Mouse (Mus musculus): ENCODE measurements at regions not wholly inside any gene's neighbourhood (a gene's known extent, or its start where the extent isn't known, plus 50 kb on each side); places are given as distances from the start of the nearest gene placed in this dataset.

DNA sequence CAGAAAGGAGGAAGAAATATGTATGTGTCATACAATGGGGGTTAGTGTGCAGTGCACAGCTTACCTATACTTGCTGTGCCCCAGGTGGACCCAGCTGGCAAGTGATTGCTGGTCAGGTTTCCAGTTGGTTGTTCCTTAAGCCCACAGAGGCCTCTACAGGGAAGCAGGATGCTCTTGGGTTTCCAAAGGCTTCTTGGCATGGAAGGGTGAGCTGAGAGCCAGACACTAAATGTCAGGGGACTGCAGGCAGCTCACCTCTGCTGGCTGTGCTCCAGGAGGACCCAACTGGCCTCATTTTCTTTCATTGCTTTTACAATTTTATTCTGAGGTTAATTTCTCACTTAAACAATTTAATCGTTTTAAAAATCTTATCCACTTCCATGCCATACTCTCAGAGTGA, 108.1 kb downstream of the Gm10184 start:
- no peaks in the 10 kb centered on the region for H3K36me3 ChIP-seq (ENCODE audit: control insufficient read depth, insufficient read depth, low read length, poor library complexity, severe bottlenecking)
- in situ Hi-C loops (cut with MboI; ENCODE audit: low sequenced_read_pairs in 2 of 2, unreplicated experiment in 2 of 2), result no loop called here
- H3K4me1 ChIP-seq (ENCODE audit: control insufficient read depth in 2 of 2, insufficient read depth in 2 of 2, low read length in 2 of 2, poor library complexity in 1 of 2), result no peaks in the 10 kb centered on the region
- no peak for DNase-seq (ENCODE audit: low read depth, low spot score)
- TF ChIP-seq ZC3H11A (IDR thresholded peaks at IDR 0.05; ENCODE audit: borderline replicate concordance, low read depth, low read length) (no peak), HCFC1 (IDR thresholded peaks at IDR 0.05; ENCODE audit: borderline replicate concordance, insufficient read depth, low read length) (no peak), CHD2 (IDR thresholded peaks at IDR 0.05; ENCODE audit: low read depth, low read length) (no peak), ZNF384 (IDR thresholded peaks at IDR 0.05; ENCODE audit: low read depth, low read length) (no peak), MAFK (IDR thresholded peaks at IDR 0.05; ENCODE audit: insufficient read depth, low read depth, low read length) (no peak)
- no peaks in the 10 kb centered on the region for H3K9me3 ChIP-seq (ENCODE audit: control insufficient read depth, insufficient read depth, low read depth, low read length)
- no peak overlapping the region for H3K27ac ChIP-seq (ENCODE audit: insufficient read depth, low read depth, low read length, poor library complexity, severe bottlenecking)
- H3K9ac ChIP-seq (ENCODE audit: insufficient read depth, low read depth, low read length, poor library complexity, severe bottlenecking), result no peak overlapping the region
- H3K4me3 ChIP-seq (ENCODE audit: insufficient read depth in 1 of 2, low read depth in 1 of 2, low read length in 2 of 2, poor library complexity in 1 of 2, severe bottlenecking in 1 of 2), result no peak overlapping the region

GRCm38 (mm10) chr17:89777570-89777969, 132.7 kb downstream of the Gm10184 start:
- DNase-seq (ENCODE audit: low read depth, low spot score), result no peak
- TF ChIP-seq MAFK (IDR thresholded peaks at IDR 0.05; ENCODE audit: insufficient read depth, low read depth, low read length) (no peak), ZNF384 (IDR thresholded peaks at IDR 0.05; ENCODE audit: low read depth, low read length) (no peak), CHD2 (IDR thresholded peaks at IDR 0.05; ENCODE audit: low read depth, low read length) (no peak), ZC3H11A (IDR thresholded peaks at IDR 0.05; ENCODE audit: borderline replicate concordance, low read depth, low read length) (no peak), HCFC1 (IDR thresholded peaks at IDR 0.05; ENCODE audit: borderline replicate concordance, insufficient read depth, low read length) (no peak)
- Histone ChIP-seq H3K27ac (ENCODE audit: insufficient read depth, low read depth, low read length, poor library complexity, severe bottlenecking) (no peak overlapping the region), H3K36me3 (ENCODE audit: control insufficient read depth, insufficient read depth, low read length, poor library complexity, severe bottlenecking) (no peaks in the 10 kb centered on the region), H3K9ac (ENCODE audit: insufficient read depth, low read depth, low read length, poor library complexity, severe bottlenecking) (no peak overlapping the region), H3K9me3 (ENCODE audit: control insufficient read depth, insufficient read depth, low read depth, low read length) (no peaks in the 10 kb centered on the region), H3K4me1 (ENCODE audit: control insufficient read depth in 2 of 2, insufficient read depth in 2 of 2, low read length in 2 of 2, poor library complexity in 1 of 2) (no peaks in the 10 kb centered on the region), H3K4me3 (ENCODE audit: insufficient read depth in 1 of 2, low read depth in 1 of 2, low read length in 2 of 2, poor library complexity in 1 of 2, severe bottlenecking in 1 of 2) (no peak overlapping the region)
- in situ Hi-C loops (cut with MboI; ENCODE audit: low sequenced_read_pairs in 2 of 2, unreplicated experiment in 2 of 2), result no loop called here

- TF ChIP-seq HCFC1 (IDR thresholded peaks at IDR 0.05; ENCODE audit: borderline replicate concordance, insufficient read depth, low read length), result no peak
- TF ChIP-seq MAFK (IDR thresholded peaks at IDR 0.05; ENCODE audit: insufficient read depth, low read depth, low read length), result no peak
- TF ChIP-seq ZC3H11A (IDR thresholded peaks at IDR 0.05; ENCODE audit: borderline replicate concordance, low read depth, low read length), result no peak
- TF ChIP-seq ZNF384 (IDR thresholded peaks at IDR 0.05; ENCODE audit: low read depth, low read length), result no peak
- TF ChIP-seq CHD2 (IDR thresholded peaks at IDR 0.05; ENCODE audit: low read depth, low read length), result no peak
- no peaks in the 10 kb centered on the region for H3K9me3 ChIP-seq (ENCODE audit: control insufficient read depth, insufficient read depth, low read depth, low read length)
- H3K9ac ChIP-seq (ENCODE audit: insufficient read depth, low read depth, low read length, poor library complexity, severe bottlenecking), result no peak overlapping the region
- H3K27ac ChIP-seq (ENCODE audit: insufficient read depth, low read depth, low read length, poor library complexity, severe bottlenecking), result no peak overlapping the region
- H3K36me3 ChIP-seq (ENCODE audit: control insufficient read depth, insufficient read depth, low read length, poor library complexity, severe bottlenecking), result no peaks in the 10 kb centered on the region
- no peak overlapping the region for H3K4me3 ChIP-seq (ENCODE audit: insufficient read depth in 1 of 2, low read depth in 1 of 2, low read length in 2 of 2, poor library complexity in 1 of 2, severe bottlenecking in 1 of 2)
- in situ Hi-C loops (cut with MboI; ENCODE audit: low sequenced_read_pairs in 2 of 2, unreplicated experiment in 2 of 2), result no loop called here
- DNase-seq (ENCODE audit: low read depth, low spot score), result no peak
- no peaks in the 10 kb centered on the region for H3K4me1 ChIP-seq (ENCODE audit: control insufficient read depth in 2 of 2, insufficient read depth in 2 of 2, low read length in 2 of 2, poor library complexity in 1 of 2)
These were observed 143.9 kb downstream of the Gm10184 start for GRCm38 (mm10) chr17:89766229-89766875.

- H3K4me3 ChIP-seq (ENCODE audit: insufficient read depth in 1 of 2, low read depth in 1 of 2, low read length in 2 of 2, poor library complexity in 1 of 2, severe bottlenecking in 1 of 2), result no peak overlapping the region
- no peaks in the 10 kb centered on the region for H3K36me3 ChIP-seq (ENCODE audit: control insufficient read depth, insufficient read depth, low read length, poor library complexity, severe bottlenecking)
- H3K27ac ChIP-seq (ENCODE audit: insufficient read depth, low read depth, low read length, poor library complexity, severe bottlenecking), result no peak overlapping the region
- H3K9me3 ChIP-seq (ENCODE audit: control insufficient read depth, insufficient read depth, low read depth, low read length), result no peaks in the 10 kb centered on the region
- H3K4me1 ChIP-seq (ENCODE audit: control insufficient read depth in 2 of 2, insufficient read depth in 2 of 2, low read length in 2 of 2, poor library complexity in 1 of 2), result no peaks in the 10 kb centered on the region
- in situ Hi-C loops (cut with MboI; ENCODE audit: low sequenced_read_pairs in 2 of 2, unreplicated experiment in 2 of 2), result no loop called here
- DNase-seq (ENCODE audit: low read depth, low spot score), result no peak
- TF ChIP-seq MAFK (IDR thresholded peaks at IDR 0.05; ENCODE audit: insufficient read depth, low read depth, low read length), result no peak
- H3K9ac ChIP-seq (ENCODE audit: insufficient read depth, low read depth, low read length, poor library complexity, severe bottlenecking), result no peak overlapping the region
These were observed 172.8 kb downstream of the Gm10184 start for GRCm38 (mm10) chr17:89737418-89737817.

- in situ Hi-C loops (cut with MboI; ENCODE audit: low sequenced_read_pairs in 2 of 2, unreplicated experiment in 2 of 2), result no loop called here
- H3K9ac ChIP-seq (ENCODE audit: insufficient read depth, low read depth, low read length, poor library complexity, severe bottlenecking), result no peak overlapping the region
- no peak for DNase-seq (ENCODE audit: low read depth, low spot score)
These were observed 184.7 kb downstream of the Gm10184 start for GRCm38 (mm10) chr17:89725534-89725933.

More at GRCm38 (mm10) chr17:89725534-89725933, 184.7 kb downstream of the Gm10184 start:
- no peaks in the 10 kb centered on the region for H3K36me3 ChIP-seq (ENCODE audit: control insufficient read depth, insufficient read depth, low read length, poor library complexity, severe bottlenecking)
- no peak overlapping the region for H3K27ac ChIP-seq (ENCODE audit: insufficient read depth, low read depth, low read length, poor library complexity, severe bottlenecking)
- H3K9me3 ChIP-seq (ENCODE audit: control insufficient read depth, insufficient read depth, low read depth, low read length), result no peaks in the 10 kb centered on the region
- H3K4me1 ChIP-seq (ENCODE audit: control insufficient read depth in 2 of 2, insufficient read depth in 2 of 2, low read length in 2 of 2, poor library complexity in 1 of 2), result no peaks in the 10 kb centered on the region
- no peak overlapping the region for H3K4me3 ChIP-seq (ENCODE audit: insufficient read depth in 1 of 2, low read depth in 1 of 2, low read length in 2 of 2, poor library complexity in 1 of 2, severe bottlenecking in 1 of 2)
- no peak for TF ChIP-seq ZC3H11A (IDR thresholded peaks at IDR 0.05; ENCODE audit: borderline replicate concordance, low read depth, low read length)
- TF ChIP-seq MAFK (IDR thresholded peaks at IDR 0.05; ENCODE audit: insufficient read depth, low read depth, low read length), result no peak
- TF ChIP-seq ZNF384 (IDR thresholded peaks at IDR 0.05; ENCODE audit: low read depth, low read length), result no peak
- no peak for TF ChIP-seq HCFC1 (IDR thresholded peaks at IDR 0.05; ENCODE audit: borderline replicate concordance, insufficient read depth, low read length)
- no peak for TF ChIP-seq CHD2 (IDR thresholded peaks at IDR 0.05; ENCODE audit: low read depth, low read length)

Measured in ES-E14 (cell line).